19 mouse cellular contexts compared by ENCODE assay signal in genomic region chr7:84284974-84285373, GRCm38 (mm10).
"Had no signal": no experiment of that assay in that cellular context is flagged by ENCODE, and none has a peak within 500 bp of the region (broad histone marks: within the 10 kb centered on the region; RNA-seq: fewer than 3 reads in every experiment).

No protein-coding gene starts in this region.

- H3K4me3 ChIP-seq: lung, embryonic 15.5 days; midbrain, embryonic 10.5 days; midbrain, embryonic 12.5 days; myocyte; neural tube, embryonic 13.5 days; neural tube, embryonic 15.5 days had no signal

- H3K27me3 ChIP-seq: lung, embryonic 15.5 days; midbrain, embryonic 12.5 days; neural tube, embryonic 13.5 days; neural tube, embryonic 15.5 days had no signal

- H3K4me1 ChIP-seq: lung, embryonic 15.5 days; midbrain, embryonic 10.5 days; midbrain, embryonic 12.5 days; neural tube, embryonic 13.5 days; neural tube, embryonic 15.5 days had no signal

- H3K9ac ChIP-seq: lung, embryonic 15.5 days; midbrain, embryonic 12.5 days; neural tube, embryonic 13.5 days; neural tube, embryonic 15.5 days had no signal

- H3K4me2 ChIP-seq: lung, embryonic 15.5 days; midbrain, embryonic 12.5 days; neural tube, embryonic 13.5 days; neural tube, embryonic 15.5 days had no signal

- H3K9me3 ChIP-seq: lung, embryonic 15.5 days; midbrain, embryonic 10.5 days; midbrain, embryonic 12.5 days; neural tube, embryonic 13.5 days; neural tube, embryonic 15.5 days had no signal

- ATAC-seq: lung, postnatal 0 days; midbrain, embryonic 16.5 days had no signal

- H3K27ac ChIP-seq: lung, embryonic 15.5 days; midbrain, embryonic 10.5 days; midbrain, embryonic 12.5 days; neural tube, embryonic 13.5 days; neural tube, embryonic 15.5 days had no signal

- DNase-seq: lung, adult 2 months; lung, postnatal 4 days; midbrain, embryonic 14.5 days; retina, postnatal 1 day; right cerebral cortex, adult 18-20 months; right cerebral cortex, postnatal 25 days; right cerebral cortex, postnatal 4 days; spleen, adult 18-20 months; thymus, adult 2 months; thymus, postnatal 25 days; thymus, postnatal 4 days had no signal
